Mouse (Mus musculus) embryonic fibroblast, embryonic 13.5 days (primary cell): ENCODE measurements around the gene Msi2.

Experiments used
- CTCF ChIP-seq: IDR thresholded peaks from 2 replicates; pipeline ENCODE4 v1.5.1; 2011; ENCODE audit warnings: mild to moderate bottlenecking, control low read depth, low read length, moderate library complexity, borderline replicate concordance; ENCODE audit not compliant: insufficient read depth
- POLR2A ChIP-seq: IDR thresholded peaks from 2 replicates; pipeline ENCODE4 v1.6.1; 2011; ENCODE audit warnings: low read depth, mild to moderate bottlenecking, control low read depth, low read length, moderate library complexity

GRCm38 (mm10) chr11:88419064-88419463 lies 299.2 kb downstream of the Msi2 start:
- TF ChIP-seq CTCF (no peak), POLR2A (no peak)
